Mouse (Mus musculus) regulatory T cell (primary cell): Measurements from ENCODE around the gene Lclat1.

Experiments used
- in situ Hi-C: fragments of 300-600 bp; cut with MboI, MseI; formaldehyde crosslinking; loops from one replicate; pipeline ENCODE4 v1.15.1; 2025; ENCODE audit warnings: high pct_unique_total_duplicates

Gene Lclat1

DNA sequence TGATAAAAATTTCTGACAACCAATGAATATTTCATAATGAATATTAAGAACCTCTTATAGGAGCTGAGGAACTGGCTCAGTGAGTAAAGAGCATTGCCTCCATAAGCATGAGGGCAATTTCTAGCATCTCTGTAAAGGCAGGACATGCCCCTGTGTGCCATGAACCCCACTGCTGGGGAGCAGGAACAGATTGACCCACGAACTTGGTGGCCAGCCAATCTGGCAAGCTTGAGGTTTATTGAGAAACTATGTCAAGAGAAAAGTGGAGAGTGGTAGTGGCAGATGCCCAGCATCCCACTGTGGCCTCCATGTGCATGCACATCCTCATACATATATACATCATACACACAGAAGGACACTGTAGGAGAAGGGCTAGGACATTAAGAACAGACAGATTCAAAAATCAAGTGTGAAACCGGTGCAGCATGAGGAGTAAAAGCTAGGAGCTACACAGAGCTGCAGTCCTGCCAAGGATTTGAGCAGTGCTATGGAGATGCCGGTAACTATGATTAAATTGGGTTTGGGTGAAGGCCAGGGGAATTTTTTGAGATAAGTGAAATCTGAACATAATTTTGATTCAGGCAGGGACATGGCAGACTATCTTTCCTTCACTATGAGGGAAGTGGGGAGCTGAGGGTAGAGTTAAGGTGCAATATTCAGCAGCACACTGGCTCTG is 129.5 kb downstream of the Lclat1 start:
- in situ Hi-C loops: no loop called here

GRCm38 (mm10) chr17:73238501-73238900 is 130.7 kb downstream of the Lclat1 start:
- in situ Hi-C loops: no loop called here

- in situ Hi-C loops: no loop called here
Observed at GRCm38 (mm10) chr17:73241085-73241848, 133.5 kb downstream of the Lclat1 start.

GRCm38 (mm10) chr17:73243676-73244075 is 135.9 kb downstream of the Lclat1 start:
- in situ Hi-C loops: no loop called here

DNA sequence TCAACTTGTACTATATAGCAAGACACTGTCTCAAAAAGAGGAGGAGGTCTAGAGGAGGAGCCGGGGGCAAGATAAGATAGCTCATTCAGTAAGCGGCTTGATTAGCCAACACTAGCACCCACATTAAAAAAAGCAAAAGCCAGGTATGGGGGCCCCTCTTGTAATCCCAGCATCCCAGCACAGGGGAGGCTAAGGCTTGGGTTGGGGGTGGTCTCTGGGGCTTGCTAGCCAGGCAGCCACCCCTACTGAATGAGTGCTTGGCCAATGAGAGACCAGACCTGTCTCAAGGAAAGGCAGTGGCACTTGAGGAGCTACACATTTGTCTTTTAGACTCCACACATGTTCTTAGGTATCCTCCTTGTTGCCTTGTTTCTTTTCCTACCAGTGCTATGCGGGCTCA is 136.8 kb downstream of the Lclat1 start:
- in situ Hi-C loops: no loop called here

DNA sequence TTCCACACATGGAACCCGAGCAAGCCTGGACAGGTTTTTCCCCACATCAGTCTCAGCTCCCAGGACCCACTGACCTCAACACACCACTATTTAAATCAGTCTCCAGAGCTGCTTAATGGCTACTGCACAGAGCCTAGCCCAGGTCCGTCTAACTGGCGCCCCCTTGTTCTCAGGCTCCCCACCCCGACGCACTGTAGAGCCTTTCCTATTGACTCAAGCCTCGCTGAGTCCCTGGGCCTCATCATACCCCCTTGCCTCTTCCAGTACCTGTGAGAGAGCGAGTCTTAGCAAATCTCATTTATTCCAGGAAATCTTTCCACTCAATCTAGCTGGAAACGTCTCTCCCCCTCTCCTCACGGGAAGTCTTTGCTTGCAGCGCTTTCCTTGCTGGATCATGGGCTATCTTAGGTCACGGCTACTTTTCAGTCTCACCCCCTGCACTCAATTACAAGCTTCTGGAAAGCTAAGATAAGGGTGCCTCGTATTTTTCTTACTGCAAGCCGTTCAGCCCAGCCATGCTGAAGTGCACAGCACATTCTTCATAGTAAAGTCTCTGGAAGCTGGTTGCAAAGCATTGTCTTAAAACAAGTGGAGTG is 137.4 kb downstream of the Lclat1 start:
- in situ Hi-C loops: no loop called here

DNA sequence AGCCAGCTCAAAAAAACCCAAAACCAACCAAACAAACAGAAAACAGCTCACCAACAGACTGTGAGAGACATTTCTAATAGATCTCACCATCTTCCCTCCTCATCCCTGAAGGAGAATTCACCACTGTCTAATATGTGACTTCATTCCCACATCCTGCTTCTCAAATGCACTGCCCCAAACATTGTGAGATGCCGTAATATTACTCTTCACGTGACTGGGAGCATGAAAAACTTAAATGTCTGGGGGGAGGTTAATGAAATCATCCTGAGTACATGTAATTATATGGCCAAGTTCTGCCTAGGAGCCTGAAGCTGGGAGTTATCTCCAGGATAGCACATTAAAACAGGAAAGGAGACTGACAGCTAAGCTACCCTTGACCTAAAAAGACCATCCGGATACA is 138.3 kb downstream of the Lclat1 start:
- in situ Hi-C loops: no loop called here

- in situ Hi-C loops: no loop called here
Observed at GRCm38 (mm10) chr17:73246926-73247325, 139.1 kb downstream of the Lclat1 start.

DNA sequence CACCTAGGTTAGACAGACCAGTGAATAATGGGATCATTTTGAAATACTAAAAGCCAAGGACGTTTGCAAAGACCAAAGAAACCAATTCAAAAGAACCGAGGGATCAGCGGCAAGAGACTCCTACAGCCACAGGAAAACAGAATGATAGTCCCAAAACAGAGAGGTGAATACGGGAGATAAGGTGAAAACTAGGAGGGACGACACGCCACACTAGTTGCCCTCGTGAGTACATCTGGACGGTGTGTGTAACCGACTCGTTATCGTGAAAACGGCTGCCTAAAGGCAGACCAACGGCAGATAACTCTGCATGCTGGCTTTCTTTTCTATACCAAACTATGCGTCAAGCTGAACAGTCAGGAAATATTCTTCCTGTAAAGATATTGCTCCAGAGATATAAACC is 140.0 kb downstream of the Lclat1 start:
- in situ Hi-C loops: no loop called here

DNA sequence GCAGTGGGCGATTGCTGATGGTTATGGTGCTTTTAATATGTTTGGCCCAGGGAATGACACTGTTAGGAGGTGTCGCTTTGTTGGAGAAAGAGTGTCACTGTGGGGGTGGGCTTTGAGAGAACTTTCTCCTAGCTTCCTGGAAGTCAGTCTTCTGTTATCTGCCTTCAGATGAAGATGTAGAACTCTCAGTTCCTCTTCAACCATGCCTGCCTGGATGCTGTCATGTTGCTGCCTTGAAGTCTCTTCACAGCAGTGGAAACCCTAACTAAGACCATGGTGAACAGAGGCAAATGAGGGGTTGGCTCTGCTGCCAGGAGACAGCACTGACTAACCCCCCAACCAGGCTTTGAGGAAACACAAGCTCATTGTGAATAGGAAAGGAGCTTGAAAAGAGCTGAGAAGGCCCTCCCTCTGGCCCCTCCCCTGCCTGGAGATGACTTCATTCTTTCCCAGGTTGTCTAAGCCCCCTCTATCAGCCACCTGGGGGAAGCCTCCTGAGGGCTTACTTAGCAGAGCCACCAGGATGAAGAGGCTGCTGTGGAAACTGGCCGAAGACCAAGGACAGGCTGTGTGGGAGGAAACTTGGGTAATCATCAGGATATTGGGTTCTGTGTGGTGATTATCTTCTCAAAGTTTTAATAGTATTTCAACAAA is 142.8 kb downstream of the Lclat1 start:
- in situ Hi-C loops: loop anchor here (25.0 kb wide), 1 partner anchor 1688 kb away; the partner anchor contains the start of gene Spdya

DNA sequence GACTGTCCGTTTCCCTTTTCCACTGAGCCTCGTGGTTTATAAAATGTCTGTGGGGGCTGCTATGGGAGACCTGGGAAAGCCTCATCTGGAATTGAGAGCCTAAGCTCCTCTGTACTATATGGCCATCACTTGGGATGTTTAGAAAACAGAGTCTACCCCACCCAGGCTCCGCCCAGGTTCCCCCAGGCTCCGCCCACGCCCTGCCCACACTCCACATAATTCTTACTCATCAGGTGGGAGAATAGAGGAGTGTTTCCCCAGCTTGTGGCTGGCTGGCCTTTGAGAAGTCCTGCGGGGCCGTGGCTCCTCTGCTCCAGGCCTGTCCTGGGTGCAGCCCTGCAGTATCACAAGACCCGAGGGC is 143.3 kb downstream of the Lclat1 start:
- in situ Hi-C loops: loop anchor here (25.0 kb wide), 1 partner anchor 1689 kb away; the partner anchor contains the start of gene Spdya

DNA sequence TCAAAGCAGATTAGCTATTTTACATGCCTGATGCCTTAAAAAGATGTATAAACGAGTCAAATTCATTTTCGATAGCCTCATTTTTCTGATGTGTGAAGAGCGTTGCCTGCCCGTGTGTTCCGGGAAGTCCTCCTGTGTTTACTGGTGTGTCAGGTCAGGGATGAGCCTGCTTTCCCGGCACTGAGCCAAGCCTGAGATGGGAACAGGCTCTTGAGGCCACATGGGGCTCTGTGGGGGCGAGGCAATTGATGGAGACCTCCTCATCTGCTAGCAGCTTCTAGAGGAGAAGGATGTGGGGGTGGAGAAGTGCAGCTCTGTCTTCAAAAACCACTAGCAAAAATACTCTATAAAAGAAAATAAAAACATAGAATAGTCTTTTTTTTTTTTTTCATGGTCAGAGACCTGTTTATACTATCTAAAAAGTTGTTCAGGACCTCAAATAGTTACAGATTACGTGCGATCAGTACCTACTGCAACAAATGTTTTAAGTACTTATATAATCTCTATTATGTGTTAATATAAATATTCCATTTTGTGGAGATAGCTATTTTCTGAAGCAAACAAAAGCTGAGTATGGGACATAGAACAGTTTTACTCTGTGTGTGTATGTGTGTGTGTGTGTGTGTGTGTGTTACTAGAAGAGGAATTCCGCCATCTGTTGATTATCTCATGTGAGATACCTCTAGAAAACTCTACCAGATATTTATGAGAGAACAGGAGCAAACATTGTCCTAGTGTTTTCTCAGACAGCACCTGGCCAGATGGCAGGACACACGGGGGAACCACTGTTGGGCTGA is 144.2 kb downstream of the Lclat1 start:
- in situ Hi-C loops: loop anchor here (25.0 kb wide), 1 partner anchor 1690 kb away; the partner anchor contains the start of gene Spdya

DNA sequence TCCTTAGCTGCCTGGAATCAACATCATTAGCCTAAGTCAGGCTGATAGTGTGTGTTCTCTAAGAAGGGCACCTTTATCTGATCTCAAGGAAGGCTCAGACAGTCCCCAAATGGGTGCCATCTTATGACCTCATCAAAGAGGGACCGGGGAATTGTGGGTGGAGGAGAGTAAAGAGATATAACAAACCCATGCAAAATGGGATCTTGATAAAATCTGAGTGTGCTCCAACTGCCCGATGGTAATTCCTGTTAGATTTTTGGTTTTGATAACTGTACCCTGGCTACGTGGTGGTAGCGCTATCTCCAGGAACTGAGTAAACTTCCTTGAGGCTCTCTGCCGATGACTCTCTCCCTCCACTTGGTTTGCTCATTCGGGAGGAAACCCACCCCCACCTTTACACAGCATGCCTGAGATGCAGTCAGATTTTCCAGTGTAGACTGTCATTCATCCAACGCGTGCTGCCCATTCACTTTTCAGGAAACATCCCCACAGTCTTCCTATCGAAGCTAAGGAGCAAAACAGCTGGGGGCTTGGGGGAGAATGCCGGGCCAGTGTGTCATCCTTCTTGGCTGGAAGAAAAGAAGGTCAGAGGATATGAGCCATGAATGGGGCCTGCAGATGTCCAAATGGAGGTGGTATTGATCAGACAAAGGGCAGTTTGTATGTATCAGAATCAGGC is 145.6 kb downstream of the Lclat1 start:
- in situ Hi-C loops: loop anchor here (25.0 kb wide), 1 partner anchor 1691 kb away; the partner anchor contains the start of gene Spdya

DNA sequence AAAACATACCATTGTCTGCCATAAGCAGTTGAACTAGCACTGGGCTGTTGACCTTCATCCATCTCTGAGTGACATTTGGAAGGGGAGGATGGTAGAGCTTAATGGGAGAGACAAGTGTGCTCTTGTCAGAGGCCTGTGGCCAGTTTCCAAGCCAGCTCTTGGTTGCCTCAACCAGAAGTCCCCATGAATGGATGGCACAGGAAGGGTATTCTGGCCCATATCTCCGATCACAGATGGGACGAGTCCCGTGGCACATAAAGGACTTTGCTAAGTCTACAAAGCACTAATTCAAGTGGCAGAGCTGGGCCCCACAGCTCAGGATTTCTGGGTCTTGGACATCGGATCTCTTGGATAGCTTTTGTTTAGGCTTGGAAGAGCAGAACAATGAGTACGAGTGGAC is 148.0 kb downstream of the Lclat1 start:
- in situ Hi-C loops: loop anchor here (25.0 kb wide), 1 partner anchor 1694 kb away; the partner anchor contains the start of gene Spdya

DNA sequence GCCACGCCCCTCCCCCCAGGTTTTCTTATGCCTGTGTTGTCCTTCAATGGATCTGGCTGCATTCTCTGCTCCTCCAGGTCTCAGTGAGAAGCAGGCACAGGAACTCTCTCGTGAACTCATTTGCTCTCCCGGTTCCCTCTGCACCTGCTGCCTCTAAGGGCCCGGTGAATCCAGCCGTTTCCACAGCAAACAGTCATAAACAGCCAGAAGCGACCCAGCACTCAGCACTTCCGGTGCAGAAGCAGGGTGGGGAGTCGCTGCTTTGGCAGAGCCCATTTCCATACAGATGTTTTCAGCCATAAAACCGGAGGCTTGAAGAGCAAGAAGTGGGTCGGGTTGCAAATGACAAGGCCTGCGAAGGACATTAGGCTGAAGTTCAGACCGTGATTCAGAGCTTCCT is 150.8 kb downstream of the Lclat1 start:
- in situ Hi-C loops: loop anchor here (25.0 kb wide), 1 partner anchor 1696 kb away; the partner anchor contains the start of gene Spdya

- in situ Hi-C loops: loop anchor here (25.0 kb wide), 1 partner anchor 1697 kb away; the partner anchor contains the start of gene Spdya
Observed at GRCm38 (mm10) chr17:73259258-73259657, 151.5 kb downstream of the Lclat1 start.

DNA sequence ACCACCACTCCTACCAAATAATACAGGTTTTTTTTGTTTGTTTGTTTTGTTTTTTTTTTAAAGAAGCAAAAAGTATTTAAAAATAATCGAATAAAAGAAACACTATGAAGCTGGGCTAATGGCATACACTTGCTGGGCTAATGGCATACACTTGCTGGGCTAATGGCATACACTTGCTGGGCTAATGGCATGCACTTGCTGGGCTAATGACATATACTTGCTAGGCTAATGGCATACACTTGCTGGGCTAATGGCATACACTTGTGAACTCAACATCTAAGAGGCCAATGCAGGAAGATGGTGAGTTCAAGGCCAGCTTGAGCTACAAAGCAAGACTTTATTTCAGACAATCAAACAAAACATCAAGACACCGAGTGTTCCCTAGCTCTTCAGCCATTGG is 154.8 kb downstream of the Lclat1 start:
- in situ Hi-C loops: loop anchor here (25.0 kb wide), 1 partner anchor 1700 kb away; the partner anchor contains the start of gene Spdya

DNA sequence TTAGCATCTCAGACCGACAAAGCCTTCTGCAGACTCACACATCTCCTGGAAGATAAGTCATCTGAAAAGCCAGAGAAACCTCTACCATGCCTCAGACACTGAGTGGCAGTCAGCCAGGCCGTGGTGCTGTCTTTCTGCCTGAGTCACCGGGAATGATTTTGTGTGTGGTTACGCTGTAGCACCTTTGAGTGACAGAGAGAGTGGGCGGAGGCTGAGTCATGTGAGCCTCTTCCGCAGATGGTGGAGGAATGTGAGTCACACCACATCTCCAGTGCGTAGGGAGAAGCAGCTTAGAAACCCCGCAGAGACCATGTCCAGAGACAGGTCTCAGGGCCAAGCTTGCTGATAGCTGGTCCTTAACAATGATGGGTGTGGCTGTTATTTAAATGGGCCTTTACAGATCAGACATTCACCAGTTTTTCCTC is 155.3 kb downstream of the Lclat1 start:
- in situ Hi-C loops: loop anchor here (25.0 kb wide), 1 partner anchor 1701 kb away; the partner anchor contains the start of gene Spdya

DNA sequence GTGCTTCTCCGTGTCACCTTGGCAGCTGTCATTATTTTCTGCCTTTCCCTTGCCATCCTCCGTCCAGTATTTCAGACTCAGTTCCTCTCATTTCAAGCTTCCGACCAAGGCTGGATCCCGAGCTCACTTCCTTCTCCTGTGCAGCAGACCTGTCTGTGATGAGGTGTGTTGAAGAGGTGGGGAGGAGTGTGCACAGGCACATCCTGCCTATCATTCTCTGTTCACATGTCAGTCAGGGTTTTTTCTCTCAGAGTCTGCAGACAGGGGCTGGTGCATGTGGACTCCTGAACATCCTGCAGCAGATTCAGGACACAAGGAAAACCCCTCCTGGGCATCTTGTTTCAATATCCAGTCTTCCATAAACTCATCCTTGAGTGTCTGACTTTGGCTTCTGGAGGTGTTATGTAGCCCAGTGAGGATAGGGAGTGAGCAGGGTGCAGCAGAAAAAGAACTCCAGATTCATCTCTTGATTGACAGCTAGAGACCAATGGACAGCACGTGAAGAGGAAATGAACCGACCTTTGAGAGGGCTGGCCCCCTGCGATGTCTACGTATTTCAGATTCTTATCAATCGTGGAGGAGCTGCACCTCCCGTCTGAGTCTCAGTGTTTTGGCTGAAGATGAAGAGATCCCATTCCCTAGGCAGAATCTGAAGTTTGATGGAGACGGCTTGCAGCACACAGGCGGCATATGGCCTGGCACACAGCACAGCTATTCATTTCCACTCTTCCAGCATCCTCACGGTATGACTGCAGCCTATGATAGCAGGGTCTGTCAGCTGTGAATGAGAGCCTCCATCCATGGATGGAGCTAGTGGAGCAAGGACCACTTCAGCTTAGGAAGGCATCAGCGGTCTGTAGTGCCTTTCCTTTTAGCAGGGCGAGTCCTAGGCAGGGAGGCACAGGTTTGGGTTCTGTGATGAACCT is 163.3 kb downstream of the Lclat1 start:
- in situ Hi-C loops: loop anchor here (25.0 kb wide), 1 partner anchor 1709 kb away; the partner anchor contains the start of gene Spdya
